Mouse (Mus musculus): Measurements from ENCODE around the gene Dlec1. TPM values are rescaled to one million over a fixed set of nuclear protein-coding genes. Genes with fewer than 3 reads are reported as not detected.

The Dlec1 gene
- polyA plus RNA-seq, 1 experiment from 2014 or later: 0.89 TPM

DNA sequence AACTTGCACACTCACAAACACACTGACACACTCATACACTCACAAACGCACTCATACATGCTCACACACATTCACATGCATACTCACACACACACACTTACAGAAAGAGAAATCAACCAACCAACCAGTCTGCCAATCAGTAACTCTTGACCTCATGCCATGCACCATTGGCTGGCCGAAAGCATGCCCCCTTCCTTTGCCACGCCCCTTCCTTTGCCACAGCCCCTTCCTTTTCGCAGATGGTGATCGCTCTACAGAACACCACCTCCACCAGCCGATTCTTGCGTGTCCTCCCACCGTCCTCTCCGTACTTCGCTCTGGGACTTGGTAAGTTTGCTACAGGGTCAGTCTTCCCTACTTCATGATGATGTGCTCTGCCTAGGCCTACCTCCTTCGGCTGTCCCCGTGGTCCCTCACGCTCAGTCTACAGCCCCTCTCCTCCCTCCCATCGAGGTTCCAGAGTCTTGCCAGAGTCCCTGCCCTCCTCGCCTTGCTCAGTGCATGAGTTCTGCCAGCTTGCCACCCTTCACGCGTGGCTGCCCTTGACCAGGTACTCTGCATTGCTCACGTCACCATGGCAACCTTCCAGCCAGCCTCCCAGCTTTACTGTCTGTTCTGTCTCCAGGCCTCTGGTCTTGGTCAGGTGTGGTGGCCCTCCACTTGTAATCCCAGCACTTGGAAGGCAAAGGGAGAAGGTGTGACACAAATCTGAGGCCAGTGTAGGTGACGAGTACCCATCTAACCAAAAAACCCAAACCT, 17.3 kb downstream of the Dlec1 start:
- H3K9ac ChIP-seq: no peak overlapping the region
- no peaks in the 10 kb centered on the region for H3K9me3 ChIP-seq
- ATAC-seq (ENCODE audit: insufficient read depth, low FRiP score, low read depth): no peak
- H3K27ac ChIP-seq: no peak overlapping the region
- H3K4me1 ChIP-seq: no peaks in the 10 kb centered on the region
- H3K4me2 ChIP-seq: no peak overlapping the region
- H3K36me3 ChIP-seq: no peaks in the 10 kb centered on the region
- no peaks in the 10 kb centered on the region for H3K27me3 ChIP-seq (replicated peaks)
- 86% methylated on average over 19 of the region's 19 CpGs for WGBS
- H3K4me3 ChIP-seq (replicated peaks): no peak overlapping the region

DNA sequence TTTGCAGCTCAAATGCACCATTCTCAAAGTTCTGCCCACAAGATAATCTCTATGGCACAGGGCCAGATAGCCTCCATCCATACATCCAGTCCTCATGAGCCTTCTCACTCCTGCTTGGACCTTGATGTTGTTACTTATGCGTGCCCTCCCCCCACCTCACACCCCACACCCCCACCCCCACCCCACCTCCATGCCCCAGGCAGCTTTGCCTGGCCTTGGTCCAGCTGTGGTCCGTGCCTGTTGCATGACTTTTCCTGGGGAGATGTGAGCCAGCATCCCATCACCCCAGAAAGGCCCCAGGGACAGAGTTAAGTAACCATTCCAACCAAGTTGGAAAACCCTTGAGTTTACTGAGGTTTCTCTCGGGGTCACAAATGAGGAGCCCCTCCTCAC, 17.9 kb downstream of the Dlec1 start:
- Histone ChIP-seq H3K9me3 (no peaks in the 10 kb centered on the region), H3K4me1 (no peaks in the 10 kb centered on the region), H3K27ac (no peak overlapping the region), H3K4me2 (no peak overlapping the region), H3K36me3 (no peaks in the 10 kb centered on the region), H3K9ac (no peak overlapping the region), H3K4me3 (replicated peaks) (no peak overlapping the region), H3K27me3 (replicated peaks) (no peaks in the 10 kb centered on the region)
- ATAC-seq (ENCODE audit: insufficient read depth, low FRiP score, low read depth): no peak
- WGBS: 50% methylated on average over 3 of the region's 3 CpGs

DNA sequence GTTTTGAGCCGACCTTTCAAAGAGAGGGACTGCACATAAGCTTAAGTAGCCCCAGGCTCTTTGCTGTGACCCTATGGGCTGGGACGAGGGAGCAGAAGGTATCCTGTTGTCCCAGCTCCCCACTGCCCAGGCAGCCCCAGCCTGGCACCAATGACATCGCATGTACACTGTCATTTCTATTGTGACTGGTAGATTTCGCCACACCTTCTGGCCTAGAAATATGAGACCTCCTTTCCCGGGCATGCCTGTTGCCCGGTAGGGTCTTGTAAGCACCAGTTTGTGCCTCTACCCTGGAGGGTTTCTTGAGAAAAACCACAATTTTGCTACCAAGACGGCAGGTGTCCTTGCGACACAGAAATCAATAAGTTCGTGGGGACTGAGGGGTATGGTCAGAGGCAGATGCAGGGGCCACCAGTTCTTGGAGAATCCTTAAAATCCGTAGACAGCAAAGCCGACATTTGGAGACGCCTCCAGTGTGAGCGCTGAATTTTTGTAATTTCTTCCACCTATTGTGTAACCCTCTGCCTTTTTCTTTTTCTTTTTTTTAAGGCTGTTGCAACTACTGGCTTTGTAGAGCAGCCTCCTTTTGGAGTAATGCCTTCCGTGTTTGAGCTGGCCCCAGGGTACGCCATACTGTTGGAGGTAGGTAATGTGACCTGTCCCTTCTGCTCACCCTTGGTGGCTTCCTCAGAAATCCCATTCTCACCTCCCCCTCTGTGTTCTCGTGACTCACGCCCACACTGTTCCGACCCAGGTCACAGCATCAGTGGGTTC, 20.5 kb downstream of the Dlec1 start:
- Histone ChIP-seq H3K27me3 (replicated peaks) (no peaks in the 10 kb centered on the region), H3K4me2 (no peak overlapping the region), H3K36me3 (no peaks in the 10 kb centered on the region), H3K9me3 (no peaks in the 10 kb centered on the region), H3K4me3 (replicated peaks) (no peak overlapping the region), H3K27ac (no peak overlapping the region), H3K9ac (no peak overlapping the region), H3K4me1 (no peaks in the 10 kb centered on the region)
- 78% methylated on average over 18 of the region's 18 CpGs for WGBS
- ATAC-seq (ENCODE audit: insufficient read depth, low FRiP score, low read depth): no peak

- H3K27me3 ChIP-seq (replicated peaks): no peaks in the 10 kb centered on the region
- no peaks in the 10 kb centered on the region for H3K4me1 ChIP-seq
- H3K4me3 ChIP-seq (replicated peaks): no peak overlapping the region
- no peaks in the 10 kb centered on the region for H3K36me3 ChIP-seq
- H3K27ac ChIP-seq: no peak overlapping the region
- H3K9me3 ChIP-seq: no peaks in the 10 kb centered on the region
- no peak overlapping the region for H3K9ac ChIP-seq
- 71% methylated on average over 12 of the region's 12 CpGs for WGBS
- ATAC-seq (ENCODE audit: insufficient read depth, low FRiP score, low read depth): no peak
- H3K4me2 ChIP-seq: no peak overlapping the region
These were observed 26.3 kb downstream of the Dlec1 start for GRCm38 (mm10) chr9:119128436-119129181.

GRCm38 (mm10) chr9:119130692-119131091, 28.4 kb downstream of the Dlec1 start:
- 30% methylated on average over 5 of the region's 5 CpGs for WGBS

GRCm38 (mm10) chr9:119138836-119139235, 36.6 kb downstream of the Dlec1 start:
- Histone ChIP-seq H3K27ac (no peak overlapping the region), H3K9me3 (no peaks in the 10 kb centered on the region), H3K4me3 (replicated peaks) (no peak overlapping the region), H3K36me3 (no peaks in the 10 kb centered on the region), H3K27me3 (replicated peaks) (no peaks in the 10 kb centered on the region), H3K4me2 (no peak overlapping the region), H3K9ac (no peak overlapping the region), H3K4me1 (no peaks in the 10 kb centered on the region)
- WGBS: 77% methylated on average over 2 of the region's 2 CpGs
- ATAC-seq (ENCODE audit: insufficient read depth, low FRiP score, low read depth): no peak

More at GRCm38 (mm10) chr9:119130692-119131091, 28.4 kb downstream of the Dlec1 start:
- no peak overlapping the region for H3K4me2 ChIP-seq
- H3K4me3 ChIP-seq (replicated peaks): no peak overlapping the region
- H3K4me1 ChIP-seq: no peaks in the 10 kb centered on the region
- no peak overlapping the region for H3K27ac ChIP-seq
- H3K9ac ChIP-seq: no peak overlapping the region
- H3K36me3 ChIP-seq: no peaks in the 10 kb centered on the region
- ATAC-seq (ENCODE audit: insufficient read depth, low FRiP score, low read depth): no peak
- H3K27me3 ChIP-seq (replicated peaks): no peaks in the 10 kb centered on the region
- no peaks in the 10 kb centered on the region for H3K9me3 ChIP-seq

DNA sequence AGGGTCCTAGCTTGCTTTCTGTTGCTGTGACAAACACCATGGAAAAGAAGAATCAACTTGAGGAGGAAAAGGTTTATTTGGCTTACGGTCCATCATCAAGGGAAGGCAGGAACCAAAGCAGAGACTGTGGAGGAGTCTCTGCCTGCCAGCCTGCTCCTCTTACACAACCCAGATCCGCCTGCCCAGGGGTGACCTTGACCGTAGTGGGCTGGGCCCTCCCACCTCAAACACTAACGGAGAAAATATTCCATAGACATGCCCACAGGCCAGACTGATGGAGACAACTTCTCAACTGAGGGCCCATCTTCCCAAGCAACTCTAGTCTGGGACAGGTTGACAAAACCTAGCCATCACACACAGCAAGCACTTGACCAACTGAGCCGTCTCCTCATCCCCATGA, 39.8 kb downstream of the Dlec1 start:
- 76% methylated on average over 5 of the region's 5 CpGs for WGBS
- H3K4me1 ChIP-seq: no peaks in the 10 kb centered on the region
- no peak overlapping the region for H3K4me2 ChIP-seq
- no peaks in the 10 kb centered on the region for H3K27me3 ChIP-seq (replicated peaks)
- H3K27ac ChIP-seq: no peak overlapping the region
- H3K4me3 ChIP-seq (replicated peaks): no peak overlapping the region
- H3K9ac ChIP-seq: no peak overlapping the region
- H3K36me3 ChIP-seq: no peaks in the 10 kb centered on the region
- no peaks in the 10 kb centered on the region for H3K9me3 ChIP-seq
- no peak for ATAC-seq (ENCODE audit: insufficient read depth, low FRiP score, low read depth)

GRCm38 (mm10) chr9:119143372-119143771, 41.1 kb downstream of the Dlec1 start:
- WGBS: 61% methylated on average over 9 of the region's 9 CpGs
- Histone ChIP-seq H3K9ac (no peak overlapping the region), H3K4me3 (replicated peaks) (no peak overlapping the region), H3K27ac (no peak overlapping the region), H3K27me3 (replicated peaks) (no peaks in the 10 kb centered on the region), H3K36me3 (no peaks in the 10 kb centered on the region), H3K4me2 (no peak overlapping the region), H3K4me1 (no peaks in the 10 kb centered on the region), H3K9me3 (no peaks in the 10 kb centered on the region)
- ATAC-seq (ENCODE audit: insufficient read depth, low FRiP score, low read depth): no peak

GRCm38 (mm10) chr9:119144696-119145095, 42.4 kb downstream of the Dlec1 start:
- Histone ChIP-seq H3K9ac (no peak overlapping the region), H3K9me3 (no peaks in the 10 kb centered on the region), H3K4me2 (no peak overlapping the region), H3K36me3 (no peaks in the 10 kb centered on the region), H3K4me3 (replicated peaks) (no peak overlapping the region), H3K4me1 (no peaks in the 10 kb centered on the region), H3K27ac (no peak overlapping the region), H3K27me3 (replicated peaks) (no peaks in the 10 kb centered on the region)
- ATAC-seq (ENCODE audit: insufficient read depth, low FRiP score, low read depth): no peak
- WGBS: 72% methylated on average over 8 of the region's 8 CpGs

- 62% methylated on average over 10 of the region's 10 CpGs for WGBS
- H3K9ac ChIP-seq: no peak overlapping the region
- no peak for ATAC-seq (ENCODE audit: insufficient read depth, low FRiP score, low read depth)
- H3K36me3 ChIP-seq: no peaks in the 10 kb centered on the region
- no peak overlapping the region for H3K4me2 ChIP-seq
- no peaks in the 10 kb centered on the region for H3K9me3 ChIP-seq
- no peaks in the 10 kb centered on the region for H3K4me1 ChIP-seq
- no peak overlapping the region for H3K27ac ChIP-seq
- no peaks in the 10 kb centered on the region for H3K27me3 ChIP-seq (replicated peaks)
- no peak overlapping the region for H3K4me3 ChIP-seq (replicated peaks)
These were observed 42.9 kb downstream of the Dlec1 start for GRCm38 (mm10) chr9:119145137-119145536.

GRCm38 (mm10) chr9:119145638-119146037, 43.4 kb downstream of the Dlec1 start:
- ATAC-seq (ENCODE audit: insufficient read depth, low FRiP score, low read depth): no peak
- no peaks in the 10 kb centered on the region for H3K9me3 ChIP-seq
- H3K27me3 ChIP-seq (replicated peaks): no peaks in the 10 kb centered on the region
- WGBS: 61% methylated on average over 6 of the region's 6 CpGs
- no peaks in the 10 kb centered on the region for H3K4me1 ChIP-seq
- H3K36me3 ChIP-seq: no peaks in the 10 kb centered on the region
- H3K4me3 ChIP-seq (replicated peaks): no peak overlapping the region
- no peak overlapping the region for H3K27ac ChIP-seq
- H3K4me2 ChIP-seq: no peak overlapping the region
- no peak overlapping the region for H3K9ac ChIP-seq

Measured in stomach, embryonic 15.5 days (tissue).